Mouse (Mus musculus): ENCODE measurements at regions not wholly inside any gene's neighbourhood (a gene's known extent, or its start where the extent isn't known, plus 50 kb on each side); places are given as distances from the start of the nearest gene placed in this dataset.

GRCm38 (mm10) chr1:90268131-90268691, 64.4 kb downstream of the Ackr3 start:
- no peak for DNase-seq

GRCm38 (mm10) chr1:90268951-90269350, 65.2 kb downstream of the Ackr3 start:
- no peak for DNase-seq

GRCm38 (mm10) chr1:90269836-90270235, 66.1 kb downstream of the Ackr3 start:
- no peak for DNase-seq

- no peak for DNase-seq
Measured at GRCm38 (mm10) chr1:90271326-90271725, 67.5 kb downstream of the Ackr3 start.

- DNase-seq: no peak
Measured at GRCm38 (mm10) chr1:90272411-90272810, 68.6 kb downstream of the Ackr3 start.

GRCm38 (mm10) chr1:90272830-90273628, 69.2 kb downstream of the Ackr3 start:
- no peak for DNase-seq

GRCm38 (mm10) chr1:90273629-90273928, 69.8 kb downstream of the Ackr3 start:
- DNase-seq: no peak

- no peak for DNase-seq
Measured at GRCm38 (mm10) chr1:90274968-90275651, 71.3 kb downstream of the Ackr3 start.

GRCm38 (mm10) chr1:90275786-90276520, 72.2 kb downstream of the Ackr3 start:
- no peak for DNase-seq

- DNase-seq: no peak
Measured at GRCm38 (mm10) chr1:90277486-90278255, 73.9 kb downstream of the Ackr3 start.

- DNase-seq: no peak
Measured at GRCm38 (mm10) chr1:90279066-90279839, 75.5 kb downstream of the Ackr3 start.

- no peak for DNase-seq
Measured at GRCm38 (mm10) chr1:90280227-90280626, 76.4 kb downstream of the Ackr3 start.

- DNase-seq: no peak
Measured at GRCm38 (mm10) chr1:90281255-90281654, 77.5 kb downstream of the Ackr3 start.

- DNase-seq: no peak
Measured at GRCm38 (mm10) chr1:90281956-90282355, 78.2 kb downstream of the Ackr3 start.

GRCm38 (mm10) chr1:90282367-90282766, 78.6 kb downstream of the Ackr3 start:
- no peak for DNase-seq

GRCm38 (mm10) chr1:90283176-90283775, 79.5 kb downstream of the Ackr3 start:
- DNase-seq: no peak

- no peak for DNase-seq
Measured at GRCm38 (mm10) chr1:90283912-90284636, 80.3 kb downstream of the Ackr3 start.

- DNase-seq: no peak
Measured at GRCm38 (mm10) chr1:90285318-90285717, 81.5 kb downstream of the Ackr3 start.

- DNase-seq: no peak
Measured at GRCm38 (mm10) chr1:90287251-90287650, 83.5 kb downstream of the Ackr3 start.

- no peak for DNase-seq
Measured at GRCm38 (mm10) chr1:90288892-90289731, 85.3 kb downstream of the Ackr3 start.

All from B cell, adult 2 months (primary cell).